Mouse (Mus musculus) right cerebral cortex, adult 2 months (tissue): ENCODE results near the gene Wnk2.

Experiments used
- DNase-seq, 2 experiments: peaks; one replicate each; pipeline ENCODE4 v3.0.0; 2021 to 2022; ENCODE audit warnings: low spot score in 2 of 2

The Wnk2 gene

DNA sequence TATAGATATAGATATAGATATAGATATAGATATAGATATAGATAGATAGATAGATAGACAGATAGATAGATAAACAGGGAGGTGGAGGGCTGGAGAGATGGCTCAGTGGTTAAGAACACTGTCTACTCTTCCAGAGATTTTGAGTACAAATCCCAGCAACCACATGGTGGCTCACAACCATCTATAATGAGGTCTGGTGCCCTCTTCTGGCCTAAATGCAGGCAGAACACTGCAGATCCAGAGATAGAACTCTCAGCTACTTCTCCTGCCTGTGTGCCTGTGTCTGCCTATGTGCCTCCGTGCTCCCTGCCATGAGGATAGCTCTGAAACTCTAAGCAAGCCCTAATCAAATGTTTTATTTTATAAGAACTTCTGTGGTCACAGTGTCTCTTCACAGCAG lies 100.4 kb downstream of the Wnk2 start:
- no peak for DNase-seq

DNA sequence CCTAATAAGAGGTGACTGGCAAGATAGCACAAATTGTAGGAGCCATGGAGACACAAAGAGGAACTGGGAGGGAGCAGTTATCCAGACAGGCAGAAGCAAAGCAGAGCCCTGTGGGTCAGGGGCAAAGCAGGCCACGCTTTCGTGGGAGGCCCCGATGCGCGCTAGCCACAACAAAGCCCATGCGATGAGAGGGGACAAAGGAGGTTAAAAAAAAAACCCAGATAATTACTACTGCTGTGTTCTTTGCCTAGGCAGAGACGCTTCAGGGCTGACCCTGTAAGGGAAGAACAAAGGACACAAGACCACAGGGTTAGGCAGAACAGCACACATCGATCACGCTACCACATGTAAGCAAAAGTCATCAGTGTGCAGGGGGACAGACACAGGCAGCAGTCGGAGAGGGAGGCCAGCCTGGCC lies 103.7 kb downstream of the Wnk2 start:
- DNase-seq = no peak

- DNase-seq = no peak
Observed at GRCm38 (mm10) chr13:49042371-49042770, 105.4 kb downstream of the Wnk2 start.

DNA sequence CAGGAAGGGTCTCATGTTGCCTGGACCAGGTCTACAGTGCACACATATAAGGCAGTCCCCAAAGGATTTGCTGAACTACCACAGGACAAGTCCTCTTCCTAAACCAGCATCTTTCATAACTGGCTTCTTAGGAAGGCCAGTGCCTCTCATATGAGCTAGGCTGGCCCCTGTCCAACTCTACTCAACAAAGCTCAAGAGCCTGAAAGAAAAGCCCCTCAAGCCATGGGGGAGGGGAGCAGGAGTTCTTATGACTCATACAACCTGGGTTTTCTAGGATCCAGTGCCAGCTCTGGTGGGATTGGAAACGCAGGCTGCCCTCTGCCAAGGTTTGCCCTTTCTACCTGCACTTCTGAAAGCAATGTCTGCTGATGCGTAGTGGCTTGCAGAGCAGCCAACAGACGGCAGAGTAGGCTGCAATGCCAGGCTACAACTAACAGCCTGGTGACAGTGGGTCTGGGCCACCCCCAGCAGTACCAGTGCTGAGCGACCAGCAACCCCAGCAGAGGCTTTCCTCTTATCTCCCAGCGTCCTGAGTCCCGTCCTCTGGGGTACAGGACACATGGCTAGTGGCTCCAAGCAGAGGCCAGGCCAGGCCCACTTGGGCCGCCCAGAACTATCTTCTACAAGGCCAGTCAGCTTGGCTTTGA lies 110.8 kb downstream of the Wnk2 start:
- DNase-seq = peak in 1 of 2 experiments; percentile 9

- no peak for DNase-seq
Observed at GRCm38 (mm10) chr13:49036436-49036835, 111.4 kb downstream of the Wnk2 start.

GRCm38 (mm10) chr13:49031029-49031428 lies 116.8 kb downstream of the Wnk2 start:
- no peak for DNase-seq

DNA sequence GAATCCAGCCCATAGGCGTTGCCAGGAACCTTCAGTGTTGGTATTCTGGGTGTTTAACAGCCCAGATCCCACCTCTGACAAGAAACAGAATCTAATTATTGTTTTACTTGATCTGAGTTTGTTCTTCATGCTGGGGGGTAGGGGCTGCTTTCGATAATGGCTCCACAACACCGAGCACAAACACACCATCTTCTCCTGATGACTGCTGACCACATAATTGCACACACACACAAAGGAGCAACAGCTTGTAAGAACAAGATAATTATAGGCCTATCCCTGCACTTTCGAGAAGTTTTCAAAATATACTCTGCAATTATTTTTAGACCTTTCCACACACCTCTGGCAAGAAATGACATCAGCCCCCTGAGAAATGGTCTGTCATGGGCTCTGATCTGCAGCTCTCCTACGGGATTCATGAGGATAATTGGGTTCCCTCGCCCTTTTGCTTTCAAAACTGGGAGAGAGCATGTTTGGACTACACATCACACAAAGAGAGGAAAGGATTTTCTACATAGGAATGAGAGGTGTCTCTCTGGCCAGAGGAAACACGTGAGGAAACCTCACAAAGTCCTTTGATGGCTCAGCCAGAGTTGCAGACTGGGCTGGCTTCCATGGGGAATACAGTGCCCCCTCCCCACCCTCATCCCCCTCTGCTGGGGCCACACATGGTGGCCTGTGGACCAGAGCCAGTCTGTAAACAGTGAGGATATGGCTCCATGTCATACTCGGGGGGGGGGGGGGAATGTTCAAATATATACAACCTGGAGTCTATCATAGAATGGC lies 118.9 kb downstream of the Wnk2 start:
- DNase-seq = no peak

GRCm38 (mm10) chr13:49027057-49027456 lies 120.8 kb downstream of the Wnk2 start:
- no peak for DNase-seq

DNA sequence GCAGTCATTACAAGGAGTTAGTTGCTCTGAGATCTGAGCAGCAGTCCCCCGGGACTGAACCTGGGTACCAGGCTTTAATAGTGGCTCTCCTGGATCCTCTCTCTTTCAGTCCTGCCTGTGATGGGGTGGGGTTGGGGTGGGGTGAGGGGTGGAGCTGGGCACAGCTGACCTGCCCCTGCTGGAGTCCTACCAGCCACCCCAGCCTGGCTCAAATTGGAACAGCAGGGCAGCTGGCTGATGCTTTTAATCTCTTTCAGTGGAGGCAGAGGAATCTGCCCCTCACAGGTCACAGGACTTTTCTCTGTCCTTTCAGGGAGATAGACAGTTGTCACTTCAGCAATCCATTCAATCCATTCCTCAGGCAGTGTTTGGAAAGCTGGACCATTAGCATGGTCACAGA lies 122.3 kb downstream of the Wnk2 start:
- no peak for DNase-seq

DNA sequence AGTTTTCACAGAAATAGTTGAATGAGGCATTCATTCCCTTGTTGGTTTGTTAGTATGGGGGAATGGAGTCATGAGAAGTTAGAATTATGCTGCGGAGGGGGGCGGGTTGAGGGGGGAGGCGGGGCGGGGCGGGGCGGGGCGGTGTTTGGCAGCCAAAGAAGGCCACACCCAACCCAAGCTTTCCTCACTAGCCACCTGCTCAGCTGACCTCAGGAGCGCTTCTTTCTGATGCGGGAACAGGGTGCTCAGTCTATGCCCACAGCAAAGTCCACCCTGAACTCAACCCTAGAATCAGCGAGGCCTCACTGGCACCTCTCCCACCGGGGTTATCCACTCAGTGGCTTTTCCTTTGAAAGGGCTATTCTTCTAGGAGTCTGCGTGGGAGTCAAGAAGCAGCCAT lies 123.1 kb downstream of the Wnk2 start:
- no peak for DNase-seq

DNA sequence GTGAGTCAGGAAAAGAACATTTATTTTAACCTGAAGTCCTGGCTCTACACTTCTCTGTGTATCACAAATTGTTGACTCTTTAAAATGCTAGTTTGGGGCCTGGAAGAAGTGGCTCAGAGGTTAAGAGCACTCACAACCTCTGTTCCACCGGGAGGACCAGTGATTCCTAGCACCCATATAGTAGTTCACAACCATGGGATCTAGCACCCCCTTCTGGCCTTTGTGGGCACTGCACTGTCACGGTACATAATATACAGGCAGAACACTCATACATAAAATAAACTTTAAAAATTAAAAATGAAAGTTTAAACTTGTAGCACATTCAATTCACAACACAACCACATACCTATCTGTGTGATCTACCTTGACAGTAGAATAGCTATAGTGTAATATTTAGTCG lies 126.1 kb downstream of the Wnk2 start:
- no peak for DNase-seq

DNA sequence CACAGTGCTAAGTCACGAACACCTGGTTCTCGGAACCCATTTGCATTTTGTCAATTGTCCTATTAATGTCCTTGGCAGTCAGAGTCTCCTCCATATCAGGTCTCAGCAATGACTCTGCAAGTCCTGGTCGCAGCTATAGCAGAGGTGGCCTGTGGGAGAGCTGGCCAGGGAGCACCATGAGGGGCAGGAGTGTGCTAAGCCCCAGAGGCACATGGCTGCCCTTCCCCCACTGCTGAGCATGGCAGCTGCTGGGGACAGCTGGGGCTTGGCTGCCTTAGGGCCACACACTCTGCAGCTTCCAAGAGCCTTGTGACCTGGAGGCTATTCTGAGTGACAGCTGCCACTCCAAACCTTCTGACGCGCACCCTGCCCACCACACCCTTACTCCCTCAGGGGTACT lies 127.7 kb downstream of the Wnk2 start:
- no peak for DNase-seq

GRCm38 (mm10) chr13:49017375-49017774 lies 130.4 kb downstream of the Wnk2 start:
- no peak for DNase-seq

DNA sequence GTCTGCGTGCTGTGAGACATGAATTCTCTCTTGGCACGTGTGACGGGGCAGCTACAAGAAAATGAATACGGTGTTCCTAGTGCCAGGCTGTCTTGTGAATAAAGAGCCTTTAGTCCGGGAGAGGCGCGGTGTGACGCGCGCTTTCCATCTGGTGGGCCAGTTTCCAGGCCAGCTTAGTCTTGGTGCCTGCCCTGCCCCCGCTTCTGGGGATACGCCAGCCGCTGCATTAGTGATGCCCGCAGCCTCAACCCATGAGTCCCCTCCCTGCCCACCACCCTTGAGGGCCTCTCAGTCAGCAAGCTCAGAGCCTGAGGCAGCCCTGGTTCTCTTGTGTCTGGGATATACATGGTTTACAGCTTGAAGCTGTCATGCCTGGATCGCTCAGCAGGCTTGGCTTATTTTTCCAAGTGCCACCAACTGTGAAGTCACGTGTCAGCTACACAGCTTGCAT lies 131.5 kb downstream of the Wnk2 start:
- peak; percentile 84 to 93 for DNase-seq

DNA sequence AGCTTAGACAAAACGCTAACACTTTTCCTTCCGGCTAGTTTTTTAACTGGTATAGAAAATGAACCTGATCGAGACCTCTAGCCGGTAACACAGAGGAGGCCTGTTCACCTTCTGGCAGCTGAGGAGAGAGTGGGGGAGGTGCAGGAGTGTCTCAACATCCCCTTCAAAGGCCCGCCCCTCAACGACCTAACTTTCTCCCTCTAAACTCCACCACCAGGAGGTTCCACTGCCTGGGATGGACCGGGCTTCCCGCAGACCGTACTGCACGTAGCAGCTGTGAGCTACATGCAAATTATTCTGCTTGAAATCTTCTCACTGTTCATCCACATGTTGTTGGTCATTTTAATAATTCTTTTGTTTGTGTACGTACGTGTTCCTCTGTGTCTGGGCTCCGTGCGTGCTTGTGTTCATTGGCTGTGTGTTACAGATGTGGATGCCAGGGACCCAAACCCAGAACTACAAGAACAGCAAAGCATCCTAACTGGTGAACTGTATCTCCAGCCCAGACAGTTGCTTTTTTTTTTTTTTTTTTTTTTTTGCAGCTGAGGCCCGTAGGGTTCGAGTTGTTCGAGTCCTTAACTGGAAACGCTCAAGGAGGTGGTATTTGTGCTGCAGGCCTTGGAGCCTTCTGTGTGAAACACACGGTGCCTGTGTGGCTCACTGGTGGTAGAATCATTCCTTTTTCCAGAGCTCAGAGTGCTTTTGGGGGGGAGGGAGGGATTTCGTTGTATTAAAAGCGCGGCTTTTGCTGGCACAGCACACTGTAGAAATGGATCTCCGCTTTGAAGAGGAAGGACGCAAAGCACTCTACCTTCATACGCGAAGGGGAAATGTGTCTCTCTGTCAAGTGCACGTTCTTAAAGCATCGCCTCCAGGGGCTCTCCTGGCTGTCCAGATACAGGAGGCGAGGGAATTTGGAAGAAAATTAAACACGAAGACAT lies 132.2 kb downstream of the Wnk2 start:
- no peak for DNase-seq

- no peak for DNase-seq
Observed at GRCm38 (mm10) chr13:49013206-49013794, 134.5 kb downstream of the Wnk2 start.

GRCm38 (mm10) chr13:49001691-49002090 lies 146.1 kb downstream of the Wnk2 start:
- DNase-seq = no peak

DNA sequence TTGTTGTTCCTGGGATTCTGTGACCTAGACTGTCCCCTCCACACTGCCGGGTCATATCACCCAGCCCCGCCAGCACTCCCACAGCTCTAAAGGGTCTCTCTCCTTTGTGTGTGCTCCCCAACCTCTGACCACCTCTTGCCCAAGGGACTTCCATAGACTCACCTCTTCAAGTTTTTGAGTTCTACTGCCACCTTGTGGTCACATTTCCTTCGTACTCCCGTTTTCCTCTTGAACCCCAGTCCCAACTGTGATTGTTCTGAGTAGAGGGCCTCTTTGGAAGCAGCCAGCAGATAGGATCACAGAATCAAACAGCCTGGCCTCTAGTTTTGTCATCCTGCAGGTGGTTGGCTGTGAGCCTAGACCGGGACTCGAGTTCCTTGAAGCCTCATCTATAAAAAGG lies 149.2 kb downstream of the Wnk2 start:
- DNase-seq = peak; percentile 70 to 78

- peak in 1 of 2 experiments; percentile 27 for DNase-seq
Observed at GRCm38 (mm10) chr13:48996731-48997130, 151.1 kb downstream of the Wnk2 start.

- DNase-seq = no peak
Observed at GRCm38 (mm10) chr13:48994903-48995302, 152.9 kb downstream of the Wnk2 start.

DNA sequence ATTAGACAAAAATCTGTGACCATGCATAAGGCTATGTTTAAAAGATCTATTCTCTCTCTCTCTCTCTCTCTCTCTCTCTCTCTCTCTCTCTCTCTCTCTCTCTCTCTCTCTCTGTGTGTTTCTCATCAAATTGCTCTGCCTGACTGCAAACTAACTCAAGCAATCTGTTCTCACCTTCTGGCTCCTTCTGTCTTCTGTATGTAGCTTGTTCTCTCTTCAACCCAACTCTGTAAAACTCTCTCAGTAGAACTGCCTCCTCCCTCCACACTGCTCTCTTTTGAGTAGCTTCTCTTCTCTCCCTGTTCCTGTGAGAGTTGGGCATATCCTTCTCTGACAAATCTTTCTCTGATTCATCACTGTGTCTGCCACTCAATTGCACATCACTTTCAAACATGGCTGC lies 154.9 kb downstream of the Wnk2 start:
- no peak for DNase-seq

- DNase-seq = no peak
Observed at GRCm38 (mm10) chr13:48990138-48990537, 157.7 kb downstream of the Wnk2 start.
